ENCODE assay signal across 8 mouse cellular contexts in genomic region chr17:46073730-46074301, GRCm38 (mm10). TPM values are rescaled to one million over a fixed set of nuclear protein-coding genes. Genes with fewer than 3 reads are reported as not detected.
DNase-seq lines count a peak whose midpoint lies in the region; ATAC-seq lines count a peak whose summit lies in the region.

No protein-coding gene starts in this region.

- no peaks in the 10 kb centered on the region for H3K27me3 ChIP-seq in embryonic facial prominence, embryonic 12.5 days
- no peaks in the 10 kb centered on the region for H3K27me3 ChIP-seq in stomach, embryonic 16.5 days (ENCODE audit: control insufficient read depth, insufficient read depth, low read length)

- no peak overlapping the region for H3K9ac ChIP-seq in embryonic facial prominence, embryonic 12.5 days
- peak overlapping the region; percentile 55; the same call in 1 of the 2 replicates for H3K9ac ChIP-seq in stomach, embryonic 16.5 days (ENCODE audit: low read length)

- peak overlapping the region; percentile 73 for H3K27ac ChIP-seq in embryonic facial prominence, embryonic 12.5 days
- H3K27ac ChIP-seq in stomach, embryonic 16.5 days (ENCODE audit: low read length) = peak overlapping the region; percentile 70

- no peaks in the 10 kb centered on the region for H3K36me3 ChIP-seq in embryonic facial prominence, embryonic 12.5 days
- H3K36me3 ChIP-seq in stomach, embryonic 16.5 days (ENCODE audit: control insufficient read depth, insufficient read depth, low read length) = no peaks in the 10 kb centered on the region

- no peak for DNase-seq in cerebellum, postnatal 4 days (ENCODE audit: low spot score in 2 of 2)
- peak; percentile 80 to 92 for DNase-seq in adrenal gland, adult (ENCODE audit: inconsistent age in 2 of 2, low spot score in 1 of 2)
- peak; percentile 64 to 68 for DNase-seq in heart, postnatal 36 days
- peak; percentile 20 to 65 for DNase-seq in layer of hippocampus, adult 18-20 months (ENCODE audit: low spot score in 2 of 2)
- peak; percentile 93 for DNase-seq in lung, postnatal 25 days (ENCODE audit: low spot score)

- H3K4me3 ChIP-seq in embryonic facial prominence, embryonic 12.5 days = peak overlapping the region; percentile 15
- H3K4me3 ChIP-seq in stomach, embryonic 16.5 days (replicated peaks; ENCODE audit: low read length) = peak overlapping the region; percentile 27

- peak; percentile 49; the same call in 1 of the 2 replicates for ATAC-seq in cerebellum, adult (ENCODE audit: insufficient number of reproducible peaks, low FRiP score, low TSS enrichment)
- ATAC-seq in embryonic facial prominence, embryonic 12.5 days (ENCODE audit: insufficient number of reproducible peaks, insufficient read depth, low FRiP score, low TSS enrichment) = peak; percentile 88
- peak; percentile 87 for ATAC-seq in stomach, embryonic 16.5 days (ENCODE audit: insufficient read depth, low FRiP score)

- H3K4me1 ChIP-seq in embryonic facial prominence, embryonic 12.5 days = peaks cover 30% of the 10 kb centered on the region
- H3K4me1 ChIP-seq in stomach, embryonic 16.5 days (ENCODE audit: control insufficient read depth, insufficient read depth, low read length) = peaks cover 23% of the 10 kb centered on the region

- intact Hi-C loops in heart, postnatal 36 days (cut with DNase I) = no loop called here

- H3K9me3 ChIP-seq in embryonic facial prominence, embryonic 12.5 days = no peaks in the 10 kb centered on the region
- H3K9me3 ChIP-seq in stomach, embryonic 16.5 days (replicated peaks; ENCODE audit: control insufficient read depth, low read length) = 0 out of 2 replicates have a peak, but pooled peaks cover under 1% of the 10 kb centered on the region

- WGBS in embryonic facial prominence, embryonic 12.5 days = 19% methylated on average over 23 of the region's 23 CpGs
- WGBS in stomach, embryonic 16.5 days = 10% methylated on average over 23 of the region's 23 CpGs

- peak overlapping the region; percentile 45 for H3K4me2 ChIP-seq in embryonic facial prominence, embryonic 12.5 days (replicated peaks)
- peak overlapping the region; percentile 59 for H3K4me2 ChIP-seq in stomach, embryonic 16.5 days (ENCODE audit: low read depth, low read length)

RNA-seq across cellular contexts. Expression of gene Mrps18a, which starts 37.0 kb away (rescaled TPM):
- polyA plus RNA-seq in embryonic facial prominence, embryonic 12.5 days (2016; fragmentation: Nextera tagmentation; extraction: Ambion mirVana) = 136 and 138 TPM in 2 replicates
- total RNA-seq in heart, postnatal 36 days (2021) = 100 to 1,000 TPM; 131 to 140 TPM
- total RNA-seq in layer of hippocampus, adult 18-20 months (2021) = 10 to 100 TPM; 86.4 to 93.2 TPM
- polyA plus RNA-seq in stomach, embryonic 16.5 days (2015; fragmentation: Nextera tagmentation; extraction: Ambion mirVana) = 124 and 126 TPM in 2 replicates

RNA-seq across cellular contexts. Expression of gene Vegfa, which starts 41.6 kb away (rescaled TPM):
- polyA plus RNA-seq in embryonic facial prominence, embryonic 12.5 days (2016; fragmentation: Nextera tagmentation; extraction: Ambion mirVana) = 5.2 and 6.7 TPM in 2 replicates
- 100 to 1,000 TPM; 203 to 277 TPM for total RNA-seq in heart, postnatal 36 days (2021)
- 10 to 100 TPM; 61.8 to 68.9 TPM for total RNA-seq in layer of hippocampus, adult 18-20 months (2021)
- polyA plus RNA-seq in stomach, embryonic 16.5 days (2015; fragmentation: Nextera tagmentation; extraction: Ambion mirVana) = 3.6 and 3.9 TPM in 2 replicates

Comparison
In these comparisons a context has a peak if more than half of its experiments do, and no peak if none do; other contexts are left out.
1. DNase-seq: peak in adrenal gland, adult (2 of 2), heart, postnatal 36 days (2 of 2), layer of hippocampus, adult 18-20 months (2 of 2) and lung, postnatal 25 days (single experiment); none in cerebellum, postnatal 4 days (0 of 2).
2. Peak in every context shown above with its lines, with median percentiles within 50 percentile points of each other: ATAC-seq.